Mouse (Mus musculus) layer of hippocampus, adult 11-12 months (tissue): Measurements from ENCODE around the gene Igsf11.

Experiments
- DNase-seq: peaks from one replicate; pipeline ENCODE4 v3.0.0; 2022; ENCODE audit warnings: low spot score

Igsf11 gene

DNA sequence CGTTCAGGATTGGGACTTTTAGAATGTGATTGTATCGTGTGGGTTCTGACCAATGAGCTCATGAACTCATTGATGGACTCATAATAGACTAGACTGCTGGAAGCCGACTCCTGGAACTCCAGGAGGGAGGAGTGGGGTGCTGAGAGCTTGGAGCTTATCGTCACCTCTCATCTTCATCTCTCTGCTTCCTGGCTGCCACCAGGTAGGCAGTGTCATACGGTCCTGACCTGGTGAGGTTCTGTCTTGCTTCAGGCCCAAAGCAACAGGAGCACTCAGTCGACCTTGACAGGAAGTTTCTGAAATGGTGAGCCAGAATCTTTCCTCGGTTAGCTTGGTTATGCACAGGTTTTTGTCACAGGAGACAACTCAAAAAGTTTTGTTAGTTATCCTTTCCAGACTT, at the start of gene Igsf11:
Gene Igsf11 (plus strand): TSS at position 301 of the 400 bp plus-strand sequence.
- no peak for DNase-seq

DNA sequence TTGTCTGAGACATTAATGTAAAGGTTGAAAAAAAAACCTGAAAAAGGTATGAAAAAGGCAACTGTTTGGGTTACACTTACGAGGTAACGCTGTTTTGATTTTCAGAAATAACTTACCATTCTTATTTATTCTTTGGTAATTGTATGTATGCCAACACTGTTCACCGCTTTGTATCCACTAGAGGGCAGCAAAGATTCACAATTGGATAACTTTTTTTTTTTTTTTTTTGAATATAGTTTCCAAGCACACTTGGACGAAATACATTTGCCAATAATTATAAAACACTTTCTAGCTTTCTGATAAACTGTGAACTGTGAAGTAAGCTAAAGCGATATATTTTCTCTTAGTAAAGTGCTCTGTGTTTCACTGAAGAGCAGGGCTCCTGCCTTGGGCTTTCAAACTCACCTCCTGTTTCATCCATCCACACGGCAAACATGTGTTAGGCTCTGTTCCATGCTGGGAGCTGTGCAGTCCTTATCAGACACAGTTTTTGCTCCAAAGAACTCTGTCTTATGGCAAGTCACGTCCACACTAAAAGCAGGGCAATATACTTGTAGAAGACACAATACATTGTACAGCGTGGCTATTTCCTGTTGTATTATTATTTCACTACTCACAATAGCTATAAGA, 34.2 kb upstream of the Igsf11 start:
- DNase-seq: no peak

DNA sequence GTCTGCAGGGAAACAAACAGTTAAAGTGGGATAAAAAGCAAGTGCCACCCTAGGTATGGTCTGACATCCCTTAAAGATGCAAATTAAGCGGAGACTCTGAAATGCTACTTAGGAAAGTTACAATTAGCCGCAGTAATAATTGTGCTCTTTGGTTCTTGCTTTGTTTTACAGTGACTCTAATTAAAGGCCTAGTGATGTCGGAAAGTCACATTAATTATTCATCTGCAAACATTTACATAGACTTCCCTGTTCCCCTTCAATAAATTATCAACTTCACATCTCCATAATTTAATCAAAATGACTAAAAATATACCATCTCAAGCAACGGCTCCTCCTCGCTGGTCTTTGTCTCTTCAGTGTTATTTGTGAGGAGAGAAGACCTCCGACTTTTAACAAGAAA, 31.9 kb upstream of the Igsf11 start:
- no peak for DNase-seq

DNA sequence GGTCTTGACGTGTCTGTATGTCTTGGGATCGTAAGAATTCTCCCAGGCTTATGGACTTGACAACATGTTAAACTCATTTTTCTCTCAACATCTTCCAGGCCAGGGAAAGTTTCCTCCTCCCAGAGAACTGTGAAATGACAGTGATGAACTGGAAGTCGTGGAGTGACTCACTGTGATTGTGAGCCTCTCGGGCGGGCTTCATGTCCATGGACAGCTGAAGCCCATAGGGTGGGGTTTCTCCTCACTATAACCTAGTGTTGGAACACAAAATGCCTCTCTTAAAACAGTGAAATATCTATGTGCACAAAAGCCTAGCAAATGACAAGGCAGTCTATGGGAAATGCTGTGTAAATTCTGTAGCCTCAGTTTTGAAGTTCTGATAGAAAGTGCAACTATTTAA, 28.1 kb upstream of the Igsf11 start:
- no peak for DNase-seq

DNA sequence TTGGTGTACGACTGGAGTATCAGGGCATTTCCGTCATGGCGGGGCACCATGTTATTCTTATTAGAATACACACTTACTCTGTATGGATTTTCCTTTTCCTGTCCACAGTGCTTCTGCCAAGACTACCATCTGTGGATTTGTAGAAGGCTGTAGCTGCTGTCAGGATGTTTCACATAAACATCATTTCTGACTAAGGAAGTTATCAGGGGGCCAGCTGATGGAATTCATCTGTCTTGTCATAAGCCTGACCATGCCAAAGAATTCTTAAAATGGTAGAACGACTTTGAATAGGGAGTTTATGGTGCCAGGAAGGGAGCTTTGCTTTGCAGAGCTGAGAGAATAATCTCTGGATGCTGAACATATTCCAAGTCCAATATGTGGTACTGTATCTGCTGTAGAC, 19.2 kb upstream of the Igsf11 start:
- DNase-seq: no peak

DNA sequence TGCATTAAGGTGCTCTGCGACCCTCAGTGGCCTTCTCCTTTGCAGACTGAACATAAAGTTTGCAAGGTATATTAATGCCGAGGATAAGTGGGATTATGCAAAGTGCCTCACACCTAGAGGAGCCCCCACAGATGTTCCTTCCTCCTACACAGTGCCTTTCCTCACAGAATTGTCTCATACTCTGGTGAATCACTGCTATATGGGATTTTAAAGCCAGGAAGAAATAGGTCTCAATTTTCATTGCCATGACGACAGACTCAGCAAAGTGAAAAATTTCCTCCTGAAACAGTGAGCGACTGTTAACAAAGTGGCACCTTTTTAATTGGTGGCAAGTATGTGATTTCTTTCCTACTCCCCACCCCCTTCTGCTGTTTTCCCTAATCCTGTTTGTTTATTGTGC, 18.0 kb upstream of the Igsf11 start:
- DNase-seq: peak; percentile 28

DNA sequence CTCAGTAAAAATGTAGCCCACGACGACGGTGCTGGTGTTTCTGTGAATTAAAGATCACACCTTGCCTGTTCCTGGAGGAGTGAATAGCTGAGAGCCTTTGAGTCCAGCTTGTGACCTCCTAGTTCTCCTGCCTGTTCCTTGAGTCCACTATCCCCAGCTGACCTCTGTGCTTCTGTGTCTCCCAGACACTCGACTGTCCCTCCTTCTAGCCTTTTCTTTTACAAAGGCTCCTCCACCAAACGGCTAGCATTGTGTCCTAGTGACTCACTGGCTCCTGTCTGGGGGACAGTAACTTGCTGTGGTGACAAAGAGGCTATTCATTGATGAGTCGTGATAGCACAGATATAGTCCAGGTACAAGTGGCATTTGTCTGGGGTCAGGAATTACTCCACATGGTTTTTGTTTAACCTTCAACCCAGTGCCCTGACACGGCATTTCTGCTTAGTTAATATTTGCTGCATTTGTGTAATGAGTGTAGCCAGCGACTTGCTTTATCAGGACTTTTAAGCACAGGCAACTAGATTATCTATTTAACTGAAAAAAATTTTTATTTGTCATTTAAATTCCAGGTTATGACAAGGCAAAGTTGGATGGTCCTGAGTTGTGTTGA, 6.5 kb downstream of the Igsf11 start:
- no peak for DNase-seq

DNA sequence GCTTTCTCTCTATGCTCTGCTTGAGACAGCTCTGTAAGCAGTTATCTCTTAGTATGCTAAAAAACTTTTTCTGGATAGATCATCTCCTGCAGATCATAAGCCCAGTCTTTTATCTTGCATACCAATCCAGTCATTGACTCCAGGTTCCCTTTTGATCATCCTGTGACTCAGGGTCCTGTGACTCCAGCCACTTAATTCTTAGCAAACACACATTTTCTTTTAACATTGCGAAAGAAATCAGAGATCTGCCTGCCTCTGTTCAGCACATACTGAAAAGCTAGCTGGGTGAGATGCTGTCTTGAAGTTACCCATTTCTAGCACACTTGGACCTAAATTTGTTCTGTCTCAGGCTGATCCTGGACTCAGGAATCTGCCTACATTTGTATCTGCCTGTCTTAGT, 7.6 kb downstream of the Igsf11 start:
- no peak for DNase-seq

DNA sequence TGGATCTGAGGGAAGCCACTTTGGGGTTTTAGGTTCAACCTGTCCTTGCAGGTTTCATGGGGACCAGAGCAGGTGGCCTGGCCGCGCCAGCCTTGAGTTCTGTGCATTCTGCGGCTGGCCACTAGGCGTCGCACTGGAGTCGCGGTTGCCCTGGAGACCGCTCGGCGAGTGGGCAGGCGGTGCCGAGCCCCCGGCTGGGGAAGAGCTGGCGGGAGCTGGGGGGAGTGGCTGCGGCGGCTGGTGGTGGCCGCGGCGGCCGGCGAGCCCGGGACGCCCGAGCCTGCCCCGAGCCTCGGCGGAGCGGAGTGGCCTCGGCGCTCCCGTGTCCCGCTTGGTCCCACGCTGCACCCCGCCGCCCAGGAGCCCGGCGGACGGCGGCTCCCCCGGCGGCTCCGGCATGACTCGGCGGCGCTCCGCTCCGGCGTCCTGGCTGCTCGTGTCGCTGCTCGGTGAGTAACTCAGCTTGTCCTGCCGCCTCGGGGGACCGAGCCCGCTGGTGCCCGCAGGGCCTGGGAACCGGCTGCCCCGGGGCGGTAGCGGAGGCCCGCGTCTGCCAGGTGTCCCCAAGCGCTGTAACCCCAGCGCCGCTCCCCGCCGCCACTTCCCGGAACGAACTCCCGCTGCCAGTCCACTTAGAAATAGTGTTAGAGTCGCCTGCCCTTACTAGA, 9.8 kb downstream of the Igsf11 start:
- peak; percentile 90 for DNase-seq

DNA sequence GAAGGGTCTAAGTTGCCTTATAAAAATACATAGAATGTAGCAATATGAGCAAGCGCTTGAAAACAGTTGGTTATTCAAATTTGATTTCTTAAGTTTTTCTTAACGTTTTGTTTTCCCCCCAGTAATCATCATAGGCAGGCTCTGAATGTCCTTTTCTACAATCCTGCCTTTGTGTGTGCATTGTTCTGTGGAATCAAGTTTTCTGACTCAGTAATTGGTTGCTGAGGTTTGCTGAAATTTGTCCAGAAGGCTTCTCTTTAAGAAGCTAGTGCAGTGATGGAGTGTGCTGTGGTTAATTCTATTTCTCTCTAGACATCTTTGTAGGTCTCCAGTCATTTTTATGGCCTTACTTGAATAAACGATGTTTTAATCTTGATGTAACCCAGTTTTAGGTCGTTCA, 10.5 kb downstream of the Igsf11 start:
- DNase-seq: no peak

DNA sequence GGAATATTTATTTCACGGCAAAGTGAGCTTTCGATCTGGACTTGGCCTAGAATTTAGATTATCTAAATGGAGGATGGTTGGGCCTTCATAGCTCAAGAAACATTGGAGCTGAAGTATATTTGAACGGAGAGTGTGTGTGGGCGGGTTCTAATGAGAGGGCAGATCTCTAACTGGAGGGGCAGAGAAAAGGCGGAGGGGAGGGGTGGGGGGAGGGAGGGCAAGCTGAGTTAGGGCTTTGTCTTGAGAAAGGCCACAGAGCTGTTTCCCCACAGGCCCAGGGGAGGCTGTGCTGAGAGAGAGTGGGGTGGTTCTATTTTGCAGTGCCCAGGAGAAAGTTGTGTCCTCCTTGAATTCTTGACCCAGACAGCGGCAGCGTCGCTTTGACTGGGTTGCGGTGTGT, 11.7 kb downstream of the Igsf11 start:
- DNase-seq: no peak

DNA sequence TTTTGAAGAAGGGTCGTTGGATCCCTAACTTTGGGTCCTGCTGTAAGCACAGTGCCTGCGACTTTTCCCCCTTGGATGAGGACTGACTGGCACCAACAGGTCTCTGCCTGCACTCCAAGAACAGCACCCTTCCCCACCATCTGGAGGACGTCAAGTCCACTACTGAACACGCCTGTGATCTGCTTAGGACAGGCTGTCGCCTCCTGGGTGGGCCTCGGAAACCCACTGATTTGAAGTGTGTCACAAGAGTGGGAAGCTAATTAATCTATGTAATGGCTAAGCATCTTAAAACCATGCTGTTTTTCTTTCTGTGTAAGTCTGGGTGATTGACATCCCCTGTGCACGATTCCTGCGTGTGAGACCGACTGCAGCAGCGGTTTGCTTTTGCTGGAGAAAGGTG, 13.4 kb downstream of the Igsf11 start:
- DNase-seq: no peak

DNA sequence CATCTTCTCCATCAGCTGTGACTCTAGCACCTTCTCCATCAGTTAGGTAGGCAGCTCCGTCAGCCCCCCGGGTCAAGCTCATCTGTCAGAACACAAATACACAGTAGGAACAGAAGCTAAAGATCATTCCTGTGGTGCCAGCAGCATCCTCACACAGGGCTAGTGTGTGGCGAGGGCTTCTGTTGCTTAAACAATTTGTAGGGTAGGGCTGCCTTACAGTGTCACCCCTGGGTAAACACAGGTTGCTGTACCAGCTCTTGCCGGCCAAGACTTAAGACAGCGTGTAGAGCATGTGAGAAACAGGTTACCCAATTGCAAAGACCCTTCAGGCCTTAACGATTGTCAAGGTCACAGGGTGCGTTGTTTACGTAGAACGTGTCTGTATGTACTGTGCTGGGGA, 15.8 kb downstream of the Igsf11 start:
- DNase-seq: no peak

DNA sequence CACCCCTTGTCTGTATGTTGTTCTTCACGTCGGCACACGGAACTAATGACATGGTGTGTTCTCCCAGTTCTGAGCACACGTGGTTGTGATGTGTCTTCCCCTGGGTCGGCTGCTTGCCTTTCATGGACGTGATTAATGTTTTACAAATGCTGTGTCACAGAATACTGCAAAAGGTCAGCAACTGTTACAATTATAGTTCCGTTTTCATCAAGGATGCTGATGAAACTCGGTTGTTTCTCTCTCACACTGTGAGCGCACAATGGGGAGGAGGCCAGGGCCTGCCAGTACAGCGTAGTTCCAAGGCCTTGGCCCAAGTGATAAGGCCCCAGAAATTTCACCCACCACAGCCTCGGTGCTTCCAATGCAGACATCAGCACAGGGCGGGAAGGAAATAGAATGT, 17.0 kb downstream of the Igsf11 start:
- no peak for DNase-seq

DNA sequence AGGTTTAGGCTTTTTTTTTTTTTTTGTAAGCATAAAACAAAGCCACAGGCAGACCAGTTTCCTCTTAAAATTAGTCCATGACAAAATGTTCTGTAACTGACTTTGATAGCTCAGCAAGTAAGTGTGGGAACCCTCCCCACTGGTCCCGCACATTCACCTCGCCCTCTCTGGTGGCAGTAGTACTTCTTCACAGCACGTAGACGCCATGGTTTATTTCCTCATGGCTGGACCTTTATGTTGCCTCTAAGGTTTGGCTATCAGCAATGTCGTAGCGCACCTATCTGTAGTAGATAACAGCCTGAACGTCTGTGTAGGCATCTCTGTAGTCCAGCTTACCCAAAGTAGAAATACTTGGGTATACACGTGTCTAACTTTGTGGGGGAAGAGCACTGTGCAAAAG, 17.6 kb downstream of the Igsf11 start:
- no peak for DNase-seq

DNA sequence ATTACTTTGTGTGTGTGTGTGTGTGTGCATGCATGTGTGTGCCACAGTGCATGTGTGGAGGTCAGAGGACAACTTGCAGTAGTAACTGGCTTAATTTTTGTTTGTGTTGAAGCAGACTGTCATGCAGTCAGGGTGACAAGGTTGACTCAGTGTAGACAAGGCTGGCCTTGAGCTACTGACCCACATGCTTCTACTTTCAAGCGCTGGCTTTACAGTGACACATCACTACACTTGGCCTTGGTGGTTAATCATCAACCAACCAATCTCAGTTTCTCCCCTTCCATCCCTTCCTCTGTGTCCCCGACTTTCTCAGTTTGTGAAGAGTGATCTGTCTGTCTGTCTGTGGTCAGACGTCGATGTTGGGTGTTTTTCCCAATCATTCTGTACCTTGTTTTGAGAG, 23.0 kb downstream of the Igsf11 start:
- no peak for DNase-seq

DNA sequence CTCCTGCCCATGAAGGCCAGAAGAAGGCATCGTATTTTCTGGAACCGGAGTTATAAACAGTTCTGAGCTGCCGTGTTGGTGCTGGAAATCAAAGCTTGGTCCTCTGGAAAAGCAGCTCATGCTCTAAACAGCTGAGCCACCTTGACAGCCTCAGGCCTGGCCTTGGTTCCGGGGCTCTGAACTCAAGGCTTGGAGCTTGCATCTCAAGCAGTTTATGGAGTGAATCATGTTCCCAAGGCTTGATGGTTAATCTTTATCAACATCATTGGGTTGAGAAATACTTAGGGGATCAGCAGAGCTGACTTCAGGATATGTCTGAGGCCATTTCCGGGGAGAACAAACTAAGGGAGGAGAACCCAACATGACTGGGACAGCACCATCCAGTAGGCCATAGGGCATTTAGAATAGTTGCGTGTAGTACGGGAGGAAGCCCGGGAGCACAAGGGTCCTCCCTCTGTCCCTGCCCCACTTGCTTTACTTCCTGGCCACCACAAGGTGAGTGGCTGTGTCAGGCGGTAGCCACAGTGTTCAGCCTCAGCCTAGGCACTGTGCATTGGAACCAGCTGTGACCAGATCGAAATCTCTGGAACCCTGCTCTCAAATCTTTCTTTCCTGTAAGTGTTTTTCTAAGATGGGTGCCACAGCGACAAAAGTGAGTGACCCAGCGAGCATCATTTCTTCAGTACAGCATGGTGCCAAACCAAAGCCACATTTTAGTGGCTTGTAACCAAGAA, 23.7 kb downstream of the Igsf11 start:
- no peak for DNase-seq

DNA sequence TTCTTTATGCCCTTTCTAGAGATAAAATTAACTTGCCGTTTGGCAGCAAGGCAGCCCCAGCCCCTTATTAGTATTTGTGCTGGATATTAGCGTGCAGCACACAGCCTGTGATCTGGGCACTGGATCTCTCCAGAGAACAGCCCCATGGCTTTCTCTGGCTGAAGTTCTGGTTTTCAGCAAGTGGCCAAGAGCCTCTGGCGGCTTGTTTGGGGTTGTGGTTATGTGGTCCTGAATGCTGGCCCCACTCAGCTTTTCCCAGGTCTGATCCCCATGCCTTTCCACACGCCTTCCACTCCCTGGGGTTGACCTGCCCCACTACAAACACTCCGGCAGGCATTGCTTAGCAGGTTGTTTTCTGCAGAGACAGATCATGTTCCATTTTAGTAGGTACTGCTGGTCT, 24.4 kb downstream of the Igsf11 start:
- DNase-seq: no peak

DNA sequence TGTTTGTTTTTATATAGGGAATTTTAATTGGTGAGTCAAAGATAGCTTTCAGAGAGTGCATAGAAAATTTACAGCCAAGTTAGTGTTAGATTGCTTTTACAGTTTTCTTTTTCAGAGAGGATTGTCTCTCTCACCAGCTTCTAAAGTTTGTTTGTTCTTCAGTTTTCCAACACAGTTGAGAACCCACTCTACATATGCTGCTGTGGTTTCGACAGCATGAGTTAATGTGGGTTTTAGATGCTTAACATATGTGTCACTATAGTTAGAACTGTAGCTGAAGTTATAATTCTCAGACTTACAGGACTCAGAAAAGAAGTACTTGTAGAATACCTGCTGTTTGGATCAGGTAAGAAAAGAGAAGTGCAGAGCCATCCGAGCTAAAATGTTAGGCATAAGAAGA, 25.6 kb downstream of the Igsf11 start:
- no peak for DNase-seq

DNA sequence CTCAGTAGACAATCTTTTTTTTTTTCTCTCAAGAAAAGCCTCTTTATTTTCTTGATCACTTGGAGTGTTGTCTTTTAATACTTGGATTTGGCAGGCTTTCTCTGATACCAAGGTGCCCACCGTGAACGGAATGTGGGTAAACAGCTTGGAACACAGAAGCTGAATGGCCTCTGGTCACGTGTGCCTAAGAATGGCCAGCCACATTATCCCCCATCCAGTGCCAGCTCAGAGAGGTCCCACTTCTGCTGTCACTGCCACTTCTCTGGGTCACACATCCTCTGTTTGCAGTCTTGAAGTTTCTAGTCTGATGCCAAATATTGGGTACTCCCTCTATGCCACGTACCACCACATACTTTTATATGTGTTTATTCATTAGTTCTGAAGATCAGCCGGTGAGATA, 28.0 kb downstream of the Igsf11 start:
- no peak for DNase-seq

DNA sequence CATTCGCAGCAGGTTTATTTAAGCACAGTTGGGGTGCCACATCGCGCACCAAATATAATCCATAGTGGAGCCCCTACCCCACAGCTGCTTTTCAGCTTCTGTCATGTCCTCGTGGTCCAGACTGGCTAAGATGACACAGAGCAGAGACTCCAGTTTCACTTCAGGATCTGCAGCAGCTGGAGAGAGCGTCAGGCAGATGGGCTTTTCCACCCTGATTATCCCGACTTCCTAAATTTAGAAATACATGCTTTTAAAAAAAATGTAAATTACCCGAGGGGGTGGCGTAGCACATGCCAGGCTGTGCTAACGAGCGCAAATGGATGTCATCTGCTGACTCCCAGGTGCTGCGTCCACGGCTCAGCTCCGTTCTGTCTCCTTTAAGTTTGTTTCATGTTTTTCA, 32.5 kb downstream of the Igsf11 start:
- DNase-seq: peak; percentile 72

DNA sequence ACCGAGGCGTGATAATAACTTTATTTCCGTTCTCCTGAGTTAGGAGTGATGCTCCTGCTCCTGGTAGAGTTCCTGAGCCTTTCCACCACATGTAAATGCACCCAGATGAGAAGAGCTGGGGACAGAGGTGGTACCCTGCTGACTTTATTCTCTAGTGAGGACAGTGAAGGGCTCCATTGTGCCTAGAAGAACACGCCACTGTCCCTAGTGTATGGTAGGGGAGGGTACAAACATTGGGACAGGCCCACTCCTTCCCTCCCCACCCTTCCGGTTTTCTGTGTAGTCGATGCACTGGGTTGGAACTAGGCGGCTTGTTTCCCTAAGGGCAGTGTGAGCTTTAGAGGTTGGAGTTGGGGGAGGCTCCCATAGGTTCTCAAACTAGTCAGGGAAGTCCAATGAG, 36.3 kb downstream of the Igsf11 start:
- no peak for DNase-seq

DNA sequence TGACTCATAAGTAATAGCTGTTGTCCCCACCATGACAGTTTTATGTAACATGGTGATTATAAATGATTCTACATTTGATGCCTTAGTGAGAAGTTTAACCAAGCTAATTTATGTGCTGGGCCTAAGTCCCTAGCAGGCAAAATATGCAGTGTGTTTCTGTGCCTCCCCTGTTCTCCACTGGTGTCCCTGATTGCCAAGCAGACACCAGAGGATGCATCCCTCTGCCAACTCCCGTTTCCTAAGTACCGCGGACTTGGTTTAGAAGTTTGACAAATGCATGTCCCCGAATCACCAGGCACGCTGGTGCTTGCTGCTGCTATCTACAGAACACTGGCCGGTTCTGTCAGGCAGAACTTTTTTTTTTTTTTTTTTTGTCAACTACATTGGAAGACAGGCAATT, 39.0 kb downstream of the Igsf11 start:
- DNase-seq: no peak
